Mouse (Mus musculus) erythroblast, embryonic 14.5 days (primary cell): ENCODE data around the gene Gm11020. TPM values are rescaled to one million over a fixed set of nuclear protein-coding genes. Genes with fewer than 3 reads are reported as not detected.

Source experiments
- H3K27me3 ChIP-seq: 2 replicates; pipeline ENCODE4 v1.6.1; 2012; ENCODE audit warnings: inconsistent platforms; ENCODE audit not compliant: control insufficient read depth
- H3K36me3 ChIP-seq: 2 replicates; pipeline ENCODE4 v1.6.1; 2012; ENCODE audit warnings: mild to moderate bottlenecking, inconsistent platforms; ENCODE audit not compliant: control insufficient read depth
- H3K4me1 ChIP-seq: 2 replicates; pipeline ENCODE4 v1.6.1; 2012; ENCODE audit warnings: inconsistent platforms; ENCODE audit not compliant: control insufficient read depth
- H3K4me3 ChIP-seq: replicated peaks from 2 replicates; pipeline ENCODE3; 2012; ENCODE audit warnings: moderate library complexity, mild to moderate bottlenecking, inconsistent platforms
- H3K9me3 ChIP-seq: 2 replicates; pipeline ENCODE4 v1.6.1; 2012; ENCODE audit warnings: low read length, inconsistent platforms, mixed read lengths; ENCODE audit not compliant: control insufficient read depth
- GATA1 ChIP-seq: IDR thresholded peaks from 2 replicates; pipeline ENCODE4 v1.6.1; 2012; ENCODE audit warnings: low read length, inconsistent platforms, mixed read lengths
- TAL1 ChIP-seq: IDR thresholded peaks from 3 replicates; pipeline ENCODE4 v1.6.1; 2012; ENCODE audit warnings: low read length, inconsistent platforms, mixed read lengths
- polyA plus RNA-seq: library from polyadenylated mRNA; stranded (reverse); fragments of >175 nt; gene quantifications from 2 replicates; pipeline ENCODE4 v1.2.3, GENCODE M21; 2012

The Gm11020 gene
- polyA plus RNA-seq, 1 experiment: not detected

- peak overlapping the region; percentile 57 for H3K4me3 ChIP-seq
- H3K27me3 ChIP-seq: peaks cover 28% of the 10 kb centered on the region
- no peaks in the 10 kb centered on the region for H3K9me3 ChIP-seq
- TF ChIP-seq TAL1: no peak
- TF ChIP-seq GATA1: no peak
- peaks cover 15% of the 10 kb centered on the region for H3K4me1 ChIP-seq
- H3K36me3 ChIP-seq: no peaks in the 10 kb centered on the region
These were observed 19.8 kb downstream of the Gm11020 start for GRCm38 (mm10) chr8:104341106-104341561.

GRCm38 (mm10) chr8:104341678-104342077 is 20.3 kb downstream of the Gm11020 start:
- peaks cover 15% of the 10 kb centered on the region for H3K4me1 ChIP-seq
- no peak overlapping the region for H3K4me3 ChIP-seq
- H3K36me3 ChIP-seq: no peaks in the 10 kb centered on the region
- TF ChIP-seq GATA1 (no peak), TAL1 (no peak)
- H3K9me3 ChIP-seq: no peaks in the 10 kb centered on the region
- peaks cover 28% of the 10 kb centered on the region for H3K27me3 ChIP-seq

GRCm38 (mm10) chr8:104342426-104342825 is 21.1 kb downstream of the Gm11020 start:
- H3K4me1 ChIP-seq: peaks cover 15% of the 10 kb centered on the region
- H3K4me3 ChIP-seq: no peak overlapping the region
- H3K36me3 ChIP-seq: no peaks in the 10 kb centered on the region
- peaks cover 28% of the 10 kb centered on the region for H3K27me3 ChIP-seq
- TF ChIP-seq GATA1 (no peak), TAL1 (no peak)
- H3K9me3 ChIP-seq: no peaks in the 10 kb centered on the region

- Histone ChIP-seq H3K9me3 (no peaks in the 10 kb centered on the region), H3K4me1 (peaks cover 15% of the 10 kb centered on the region), H3K4me3 (no peak overlapping the region), H3K36me3 (no peaks in the 10 kb centered on the region; the same call in 1 of the 2 replicates), H3K27me3 (peaks cover 28% of the 10 kb centered on the region)
- TF ChIP-seq TAL1 (no peak), GATA1 (no peak)
These were observed 22.6 kb downstream of the Gm11020 start for GRCm38 (mm10) chr8:104343957-104344356.

- peaks cover 15% of the 10 kb centered on the region for H3K4me1 ChIP-seq
- TF ChIP-seq GATA1: no peak
- no peak for TF ChIP-seq TAL1
These were observed 23.3 kb downstream of the Gm11020 start for GRCm38 (mm10) chr8:104344622-104345021.

GRCm38 (mm10) chr8:104346706-104347105 is 25.3 kb downstream of the Gm11020 start:
- no peak overlapping the region for H3K4me3 ChIP-seq
- H3K27me3 ChIP-seq: peaks cover 5% of the 10 kb centered on the region
- H3K36me3 ChIP-seq: no peaks in the 10 kb centered on the region; the same call in 1 of the 2 replicates
- no peaks in the 10 kb centered on the region for H3K9me3 ChIP-seq
- H3K4me1 ChIP-seq: no peaks in the 10 kb centered on the region
- no peak for TF ChIP-seq GATA1
- no peak for TF ChIP-seq TAL1

More at GRCm38 (mm10) chr8:104344622-104345021, 23.3 kb downstream of the Gm11020 start:
- no peaks in the 10 kb centered on the region; the same call in 1 of the 2 replicates for H3K36me3 ChIP-seq
- no peak overlapping the region for H3K4me3 ChIP-seq
- H3K9me3 ChIP-seq: no peaks in the 10 kb centered on the region
- H3K27me3 ChIP-seq: peaks cover 24% of the 10 kb centered on the region

GRCm38 (mm10) chr8:104348971-104349370 is 27.6 kb downstream of the Gm11020 start:
- Histone ChIP-seq H3K27me3 (no peaks in the 10 kb centered on the region), H3K4me3 (no peak overlapping the region), H3K9me3 (no peaks in the 10 kb centered on the region), H3K4me1 (no peaks in the 10 kb centered on the region), H3K36me3 (no peaks in the 10 kb centered on the region; the same call in 1 of the 2 replicates)
- TF ChIP-seq GATA1: no peak
- TF ChIP-seq TAL1: no peak

GRCm38 (mm10) chr8:104350047-104350446 is 28.7 kb downstream of the Gm11020 start:
- Histone ChIP-seq H3K4me3 (no peak overlapping the region), H3K36me3 (peaks cover 2% of the 10 kb centered on the region; the same call in 1 of the 2 replicates), H3K4me1 (no peaks in the 10 kb centered on the region), H3K27me3 (no peaks in the 10 kb centered on the region), H3K9me3 (no peaks in the 10 kb centered on the region)
- TF ChIP-seq GATA1 (no peak), TAL1 (no peak)

GRCm38 (mm10) chr8:104353186-104353585 is 31.8 kb downstream of the Gm11020 start:
- Histone ChIP-seq H3K9me3 (no peaks in the 10 kb centered on the region), H3K36me3 (peaks cover 2% of the 10 kb centered on the region; the same call in 1 of the 2 replicates), H3K4me3 (no peak overlapping the region), H3K4me1 (no peaks in the 10 kb centered on the region), H3K27me3 (no peaks in the 10 kb centered on the region)
- no peak for TF ChIP-seq GATA1
- no peak for TF ChIP-seq TAL1

GRCm38 (mm10) chr8:104354504-104354903 is 33.1 kb downstream of the Gm11020 start:
- Histone ChIP-seq H3K4me1 (no peaks in the 10 kb centered on the region), H3K27me3 (no peaks in the 10 kb centered on the region), H3K36me3 (peaks cover 2% of the 10 kb centered on the region; the same call in 1 of the 2 replicates), H3K4me3 (no peak overlapping the region), H3K9me3 (no peaks in the 10 kb centered on the region)
- TF ChIP-seq GATA1: no peak
- no peak for TF ChIP-seq TAL1
